ENCODE assay signal across 8 mouse cellular contexts in genomic region chr13:71006117-71006516, GRCm38 (mm10).
DNase-seq lines count a peak whose midpoint lies in the region; ATAC-seq and TF ChIP-seq lines count a peak whose summit lies in the region.

No protein-coding gene starts in this region.

- no peak for TF ChIP-seq POLR2A in MEL (IDR thresholded peaks at IDR 0.05; ENCODE audit: control insufficient read depth in 1 of 2, insufficient read depth in 1 of 2, low read depth in 1 of 2, low read length in 2 of 2, poor library complexity in 1 of 2)

- peak; percentile 27 to 50 (median 40); a peak in 4 of 6 replicates for TF ChIP-seq CTCF in MEL (IDR thresholded peaks at IDR 0.05 in 2 of 3, conservative IDR thresholded peaks at IDR 0.05 in 1 of 3; ENCODE audit: control insufficient read depth in 1 of 3, insufficient read depth in 1 of 3, low read depth in 2 of 3, low read length in 3 of 3, poor library complexity in 1 of 3, severe bottlenecking in 1 of 3)

- intact Hi-C loops in heart, postnatal 10 days (cut with DNase I) = no loop called here
- intact Hi-C loops in heart, postnatal 36 days (cut with DNase I) = no loop called here
- intact Hi-C loops in left cerebral cortex, postnatal 10 days (cut with DNase I) = loop anchor here (10.0 kb wide), 1 partner anchor 239 kb away; no protein-coding TSS in a partner anchor

- no peaks in the 10 kb centered on the region for H3K27me3 ChIP-seq in MEL (ENCODE audit: control insufficient read depth in 1 of 2, insufficient read depth in 2 of 2, low read length in 2 of 2)
- peaks cover 3% of the 10 kb centered on the region; the same call in 1 of the 2 replicates for H3K27me3 ChIP-seq in neural tube, embryonic 14.5 days (ENCODE audit: control insufficient read depth, insufficient read depth, low read length)

- 18% methylated on average over 1 of the region's 1 CpGs for WGBS in neural tube, embryonic 14.5 days

- H3K4me3 ChIP-seq in MEL (ENCODE audit: control insufficient read depth in 1 of 2, insufficient read depth in 1 of 2, low read depth in 2 of 2, low read length in 2 of 2) = no peak overlapping the region
- no peak overlapping the region for H3K4me3 ChIP-seq in neural tube, embryonic 14.5 days (ENCODE audit: low read depth, low read length)

- H3K9me3 ChIP-seq in MEL (replicated peaks; ENCODE audit: insufficient read depth, low read length) = no peaks in the 10 kb centered on the region
- H3K9me3 ChIP-seq in neural tube, embryonic 14.5 days (ENCODE audit: control insufficient read depth, low read length) = no peaks in the 10 kb centered on the region

- no peak for TF ChIP-seq EP300 in MEL (IDR thresholded peaks at IDR 0.05; ENCODE audit: low read depth in 1 of 2, low read length in 2 of 2)

- no peaks in the 10 kb centered on the region for H3K36me3 ChIP-seq in MEL (ENCODE audit: control insufficient read depth in 1 of 2, insufficient read depth in 2 of 2, low read length in 2 of 2)
- no peaks in the 10 kb centered on the region for H3K36me3 ChIP-seq in neural tube, embryonic 14.5 days (ENCODE audit: control insufficient read depth, insufficient read depth, low read length)

- no peaks in the 10 kb centered on the region for H3K4me1 ChIP-seq in MEL (ENCODE audit: control insufficient read depth in 1 of 2, insufficient read depth in 2 of 2, low read length in 2 of 2)
- no peaks in the 10 kb centered on the region for H3K4me1 ChIP-seq in neural tube, embryonic 14.5 days (ENCODE audit: control insufficient read depth, insufficient read depth, low read length)

- peak; percentile 46 for TF ChIP-seq RAD21 in MEL (IDR thresholded peaks at IDR 0.05; ENCODE audit: low read depth, low read length)

- DNase-seq in heart, postnatal 10 days = peak; percentile 13 to 63
- no peak for DNase-seq in heart, adult 11 months
- peak; percentile 40 for DNase-seq in MEL (ENCODE audit: low read depth, low spot score)
- DNase-seq in cerebellum, postnatal 36 days = peak; percentile 29 to 34
- peak; percentile 7 to 19 for DNase-seq in heart, postnatal 36 days
- DNase-seq in left cerebral cortex, postnatal 10 days (ENCODE audit: extremely low spot score in 1 of 2, low spot score in 2 of 2) = peak; percentile 29 to 45

- H3K4me2 ChIP-seq in neural tube, embryonic 14.5 days (ENCODE audit: low read depth, low read length) = no peak overlapping the region

- no peak overlapping the region for H3K27ac ChIP-seq in MEL (ENCODE audit: control insufficient read depth, low read depth, low read length)
- no peak overlapping the region for H3K27ac ChIP-seq in neural tube, embryonic 14.5 days (ENCODE audit: low read depth, low read length)

- H3K79me2 ChIP-seq in MEL (ENCODE audit: control insufficient read depth, insufficient read depth, low read length, poor library complexity) = no peaks in the 10 kb centered on the region

- H3K9ac ChIP-seq in MEL (ENCODE audit: control insufficient read depth, low read depth, low read length, poor library complexity, severe bottlenecking) = no peak overlapping the region
- H3K9ac ChIP-seq in neural tube, embryonic 14.5 days (replicated peaks; ENCODE audit: low read depth, low read length) = no peak overlapping the region

- peak; percentile 53; the same call in 1 of the 2 replicates for ATAC-seq in neural tube, embryonic 14.5 days (ENCODE audit: low read depth)
- no peak for ATAC-seq in erythroblast, adult 5-6 weeks (replicated peaks; ENCODE audit: low FRiP score, poor library complexity, severe bottlenecking)

TF ChIP-seq in MEL, 35 proteins besides CTCF, POLR2A, EP300 and RAD21:
- no peak for TF ChIP-seq RCOR1 (IDR thresholded peaks at IDR 0.05; ENCODE audit: low read depth, low read length)
- TF ChIP-seq SMC3 (IDR thresholded peaks at IDR 0.05; ENCODE audit: low read depth, low read length) = peak; percentile 41
- no peak for TF ChIP-seq MAFK (IDR thresholded peaks at IDR 0.05; ENCODE audit: borderline replicate concordance, low read depth, low read length)
- TF ChIP-seq MYC (IDR thresholded peaks at IDR 0.05; ENCODE audit: low read depth, low read length) = no peak
- no peak for TF ChIP-seq MAX (IDR thresholded peaks at IDR 0.05; ENCODE audit: low read length)
- TF ChIP-seq USF1 (IDR thresholded peaks at IDR 0.05; ENCODE audit: low read depth, low read length) = no peak
- TF ChIP-seq ZNF384 (IDR thresholded peaks at IDR 0.05; ENCODE audit: low read depth, low read length) = no peak
- no peak for TF ChIP-seq ELF1 (IDR thresholded peaks at IDR 0.05; ENCODE audit: low read depth, low read length)
- TF ChIP-seq UBTF (IDR thresholded peaks at IDR 0.05; ENCODE audit: borderline replicate concordance, insufficient read depth, low read depth, low read length) = no peak
- TF ChIP-seq ZC3H11A (IDR thresholded peaks at IDR 0.05; ENCODE audit: low read depth, low read length) = peak; percentile 19; the same call in 1 of the 2 replicates
- TF ChIP-seq CHD2 (IDR thresholded peaks at IDR 0.05; ENCODE audit: low read length) = no peak
